Mouse (Mus musculus): ENCODE results near the gene Ankrd6. TPM values are rescaled to one million over a fixed set of nuclear protein-coding genes. Genes with fewer than 3 reads are reported as not detected.

The Ankrd6 gene
- total RNA-seq, 2 experiments from 2014 or later: 34.8 to 35.6 TPM

GRCm38 (mm10) chr4:32906627-32907026 is 44.0 kb downstream of the Ankrd6 start:
- peak in 1 of 2 experiments; percentile 41 for DNase-seq (ENCODE audit: extremely low spot score in 1 of 2, low spot score in 1 of 2)

GRCm38 (mm10) chr4:32905913-32906312 is 44.7 kb downstream of the Ankrd6 start:
- DNase-seq (ENCODE audit: extremely low spot score in 1 of 2, low spot score in 1 of 2): no peak

- DNase-seq (ENCODE audit: extremely low spot score in 1 of 2, low spot score in 1 of 2): no peak
Observed at GRCm38 (mm10) chr4:32905381-32905780, 45.3 kb downstream of the Ankrd6 start.

- DNase-seq (ENCODE audit: extremely low spot score in 1 of 2, low spot score in 1 of 2): no peak
Observed at GRCm38 (mm10) chr4:32903826-32904225, 46.8 kb downstream of the Ankrd6 start.

- DNase-seq (ENCODE audit: extremely low spot score in 1 of 2, low spot score in 1 of 2): no peak
Observed at GRCm38 (mm10) chr4:32899051-32899450, 51.6 kb downstream of the Ankrd6 start.

GRCm38 (mm10) chr4:32891341-32891740 is 59.3 kb downstream of the Ankrd6 start:
- no peak for DNase-seq (ENCODE audit: extremely low spot score in 1 of 2, low spot score in 1 of 2)

GRCm38 (mm10) chr4:32890735-32891098 is 59.9 kb downstream of the Ankrd6 start:
- DNase-seq (ENCODE audit: extremely low spot score in 1 of 2, low spot score in 1 of 2): no peak

GRCm38 (mm10) chr4:32889996-32890734 is 60.5 kb downstream of the Ankrd6 start:
- DNase-seq (ENCODE audit: extremely low spot score in 1 of 2, low spot score in 1 of 2): no peak

GRCm38 (mm10) chr4:32889246-32889645 is 61.4 kb downstream of the Ankrd6 start:
- no peak for DNase-seq (ENCODE audit: extremely low spot score in 1 of 2, low spot score in 1 of 2)

GRCm38 (mm10) chr4:32886479-32886878 is 64.2 kb downstream of the Ankrd6 start:
- no peak for DNase-seq (ENCODE audit: extremely low spot score in 1 of 2, low spot score in 1 of 2)

GRCm38 (mm10) chr4:32884599-32884998 is 66.0 kb downstream of the Ankrd6 start:
- no peak for DNase-seq (ENCODE audit: extremely low spot score in 1 of 2, low spot score in 1 of 2)

- DNase-seq (ENCODE audit: extremely low spot score in 1 of 2, low spot score in 1 of 2): no peak
Observed at GRCm38 (mm10) chr4:32881001-32881400, 69.6 kb downstream of the Ankrd6 start.

- DNase-seq (ENCODE audit: extremely low spot score in 1 of 2, low spot score in 1 of 2): no peak
Observed at GRCm38 (mm10) chr4:32874669-32875068, 76.0 kb downstream of the Ankrd6 start.

- no peak for DNase-seq (ENCODE audit: extremely low spot score in 1 of 2, low spot score in 1 of 2)
Observed at GRCm38 (mm10) chr4:32872189-32872749, 78.4 kb downstream of the Ankrd6 start.

- no peak for DNase-seq (ENCODE audit: extremely low spot score in 1 of 2, low spot score in 1 of 2)
Observed at GRCm38 (mm10) chr4:32869370-32869769, 81.3 kb downstream of the Ankrd6 start.

GRCm38 (mm10) chr4:32868858-32869257 is 81.8 kb downstream of the Ankrd6 start:
- no peak for DNase-seq (ENCODE audit: extremely low spot score in 1 of 2, low spot score in 1 of 2)

GRCm38 (mm10) chr4:32868437-32868836 is 82.2 kb downstream of the Ankrd6 start:
- no peak for DNase-seq (ENCODE audit: extremely low spot score in 1 of 2, low spot score in 1 of 2)

GRCm38 (mm10) chr4:32867460-32867859 is 83.2 kb downstream of the Ankrd6 start:
- DNase-seq (ENCODE audit: extremely low spot score in 1 of 2, low spot score in 1 of 2): no peak

GRCm38 (mm10) chr4:32864867-32865242 is 85.8 kb downstream of the Ankrd6 start:
- DNase-seq (ENCODE audit: extremely low spot score in 1 of 2, low spot score in 1 of 2): no peak

- DNase-seq (ENCODE audit: extremely low spot score in 1 of 2, low spot score in 1 of 2): peak; percentile 14 to 16
Observed at GRCm38 (mm10) chr4:32864131-32864866, 86.3 kb downstream of the Ankrd6 start.

- peak; percentile 14 to 17 for DNase-seq (ENCODE audit: extremely low spot score in 1 of 2, low spot score in 1 of 2)
Observed at GRCm38 (mm10) chr4:32863447-32864130, 87.1 kb downstream of the Ankrd6 start.

All from layer of hippocampus, postnatal 25 days (tissue).